Mouse (Mus musculus): ENCODE data around the gene Il10ra. TPM values are rescaled to one million over a fixed set of nuclear protein-coding genes. Genes with fewer than 3 reads are reported as not detected.

The Il10ra gene
- total RNA-seq, 2 experiments from 2014 or later, result 0.28 to 0.62 TPM

DNA sequence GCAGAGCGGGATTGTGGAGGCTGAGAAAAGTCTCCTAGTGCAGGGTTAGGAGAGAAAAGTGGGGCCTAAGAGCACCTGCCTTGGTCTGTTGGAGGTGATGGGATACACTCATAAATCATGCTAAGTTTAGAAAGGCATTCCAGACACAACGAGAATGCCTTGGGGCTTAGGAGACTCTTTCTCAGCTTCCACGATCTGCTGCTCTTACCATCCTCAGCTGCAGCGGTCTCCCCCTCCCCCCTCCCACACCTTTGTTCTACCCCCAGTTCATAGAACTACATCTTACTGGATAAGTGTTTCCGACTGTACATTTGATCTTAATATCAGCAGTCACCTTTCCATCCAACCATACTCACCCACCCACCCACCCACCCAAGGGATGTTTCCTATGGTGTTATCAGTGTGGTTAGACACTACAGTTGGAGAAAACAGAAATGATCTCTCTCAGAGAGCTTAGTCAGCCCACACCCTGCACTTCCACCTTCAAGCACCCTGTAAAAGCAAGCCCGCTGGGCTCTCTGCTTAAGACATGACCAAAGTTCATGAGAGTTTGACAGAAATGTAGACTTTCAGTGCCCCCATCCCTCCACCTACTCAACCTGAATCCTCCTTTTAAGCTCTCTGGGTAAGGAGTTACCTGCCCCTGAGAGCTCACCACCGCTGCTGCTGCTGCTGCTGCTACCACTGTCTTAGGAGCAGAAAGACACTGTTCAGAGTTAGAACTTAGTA is 61.8 kb downstream of the Il10ra start:
- intact Hi-C loops (cut with DNase I), result no loop called here

GRCm38 (mm10) chr9:45206121-45206520 is 62.8 kb downstream of the Il10ra start:
- intact Hi-C loops (cut with DNase I), result no loop called here
- no peak for DNase-seq

More for the DNA sequence above, 61.8 kb downstream of the Il10ra start:
- DNase-seq, result no peak

DNA sequence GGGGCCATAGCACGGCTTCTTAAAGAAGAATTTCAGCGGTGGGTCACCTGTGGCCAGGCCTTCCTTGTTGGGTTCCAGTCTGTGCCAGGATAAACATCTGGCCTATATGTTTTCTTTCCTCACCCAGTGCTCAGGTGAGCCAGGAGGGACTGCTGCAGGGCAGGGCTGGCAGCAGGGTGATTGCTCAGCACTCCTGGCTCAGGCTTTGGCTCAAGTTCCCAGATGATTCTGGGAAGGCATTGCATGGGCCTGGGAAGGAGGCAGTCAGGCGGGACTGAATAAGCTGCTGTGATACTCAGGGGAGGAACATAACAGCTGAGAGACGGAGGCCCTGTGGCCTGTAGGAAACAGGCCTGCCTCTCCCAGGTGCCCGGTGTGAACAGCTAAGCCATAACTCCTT is 63.8 kb downstream of the Il10ra start:
- intact Hi-C loops (cut with DNase I), result no loop called here
- no peak for DNase-seq

Small RNA genes lying within 50 kb of the gene (microRNA-seq; reads per million reads assigned to microRNA genes)
- gene Mir7086, result 0 reads per million in 2 experiments

Other genes starting within 250 kb of the Il10ra start
- gene Mpzl2, start 229.3 kb downstream of the Il10ra start, total RNA-seq (2021), result under 1 TPM; 0.30 to 0.33 TPM
- 1 to 10 TPM in 1 of 2 experiments, under 1 TPM in 1; 0.97 to 1.4 TPM for gene Mpzl3, start 214.0 kb downstream of the Il10ra start, total RNA-seq (2021)
- under 1 TPM; 0.13 to 0.44 TPM for gene Jaml, start 190.0 kb downstream of the Il10ra start, total RNA-seq (2021)
- 1 to 10 TPM; 1.7 to 2.5 TPM for gene Scn2b, start 151.4 kb downstream of the Il10ra start, total RNA-seq (2021)
- 100 to 1,000 TPM; 209 to 240 TPM for gene Scn4b, start 130.8 kb downstream of the Il10ra start, total RNA-seq (2021)
- 1 to 10 TPM in 1 of 2 experiments, under 1 TPM in 1; 0.92 to 1.7 TPM for gene BC049352, start 87.1 kb downstream of the Il10ra start, total RNA-seq (2021)
- gene Tmprss4, start 65.1 kb downstream of the Il10ra start, total RNA-seq (2021), result not detected
- under 1 TPM; 0.22 to 0.43 TPM for gene Tmprss13, start 50.0 kb upstream of the Il10ra start, total RNA-seq (2021)
- gene Fxyd6, start 101.0 kb upstream of the Il10ra start, total RNA-seq (2021), result 10 to 100 TPM; 24.2 to 33.4 TPM
- gene Fxyd2, start 130.5 kb upstream of the Il10ra start, total RNA-seq (2021), result 1 to 10 TPM; 1.4 to 2.6 TPM
- gene Dscaml1, start 157.5 kb upstream of the Il10ra start, total RNA-seq (2021), result not detected